Mouse (Mus musculus) CH12.LX (cell line): ENCODE results near the gene Tnfaip8l1.

Experiments
- CTCF ChIP-seq, 2 experiments: IDR thresholded peaks in 1 of 2; conservative IDR thresholded peaks in 1 of 2; 2 replicates each; pipeline ENCODE4 v1.5.1; 2011 to 2012; ENCODE audit warnings: low read depth in 2 of 2, low read length in 2 of 2, improper control_type of control experiment in 1 of 2, inconsistent platforms in 1 of 2, mild to moderate bottlenecking in 1 of 2, moderate library complexity in 1 of 2
- MAFK ChIP-seq: IDR thresholded peaks from 2 replicates; pipeline ENCODE4 v1.6.1; 2011; ENCODE audit warnings: low read length, improper control_type of control experiment; ENCODE audit not compliant: insufficient replicate concordance
- POLR2A ChIP-seq: IDR thresholded peaks from 2 replicates; pipeline ENCODE4 v1.6.1; 2011; ENCODE audit warnings: low read depth, mild to moderate bottlenecking, improper control_type of control experiment, low read length

- no peak for TF ChIP-seq CTCF (conservative IDR thresholded peaks at IDR 0.05 in 1 of 2, IDR thresholded peaks at IDR 0.05 in 1 of 2; ENCODE audit: low read depth in 2 of 2, low read length in 2 of 2)
- no peak for TF ChIP-seq POLR2A
- no peak for TF ChIP-seq MAFK
Observed at GRCm38 (mm10) chr17:56149897-56150296, 12.4 kb upstream of the Tnfaip8l1 start.
